Mouse (Mus musculus) embryonic facial prominence, embryonic 12.5 days (tissue): ENCODE data around the gene Alox5ap. TPM values are rescaled to one million over a fixed set of nuclear protein-coding genes. Genes with fewer than 3 reads are reported as not detected.

Experiments
- ATAC-seq: fragments of 200-750 bp; cut with Nextera tagmentation; 2 replicates; pipeline ENCODE4 v1.8.0; 2017; ENCODE audit not compliant: insufficient number of reproducible peaks, insufficient read depth, low FRiP score, low TSS enrichment
- H3K27ac ChIP-seq: fragments of 300-500 bp; sonication (generic); 2 replicates; pipeline ENCODE4 v1.5.1; 2016; ENCODE audit warnings: mild to moderate bottlenecking
- H3K27me3 ChIP-seq: fragments of 300-500 bp; sonication (generic); 2 replicates; pipeline ENCODE4 v1.6.1; 2016; ENCODE audit warnings: mild to moderate bottlenecking, moderate library complexity
- H3K36me3 ChIP-seq: fragments of 300-500 bp; sonication (generic); 2 replicates; pipeline ENCODE4 v1.6.1; 2016; ENCODE audit warnings: mild to moderate bottlenecking
- H3K4me1 ChIP-seq: fragments of 300-500 bp; sonication (generic); 2 replicates; pipeline ENCODE4 v1.6.1; 2016
- H3K4me2 ChIP-seq: fragments of 300-500 bp; sonication (generic); replicated peaks from 2 replicates; pipeline ENCODE4 v1.6.1; 2016; ENCODE audit warnings: mild to moderate bottlenecking, moderate library complexity
- H3K4me3 ChIP-seq: fragments of 300-500 bp; sonication (generic); 2 replicates; pipeline ENCODE4 v1.5.1; 2016; ENCODE audit warnings: mild to moderate bottlenecking
- H3K9ac ChIP-seq: fragments of 300-500 bp; sonication (generic); 2 replicates; pipeline ENCODE4 v1.6.1; 2016; ENCODE audit warnings: mild to moderate bottlenecking, moderate library complexity
- H3K9me3 ChIP-seq: fragments of 300-500 bp; sonication (generic); 2 replicates; pipeline ENCODE4 v1.6.1; 2016; ENCODE audit warnings: mild to moderate bottlenecking, moderate library complexity
- WGBS: fragments of 180-500 bp; shearing (Covaris S2); methylation state at CpG from one replicate; pipeline ENCODE4 v1.1.7; 2016; 5-methylcytosine and 5-hydroxymethylcytosine counted together
- polyA plus RNA-seq: library from polyadenylated mRNA; unstranded; fragments of >200 nt; fragmentation: Nextera tagmentation; extraction: Ambion mirVana; gene quantifications from 2 replicates; pipeline ENCODE4 v1.2.1, GENCODE M21; 2016

Alox5ap gene
- polyA plus RNA-seq, 1 experiment from 2014 or later = 8.5 TPM

GRCm38 (mm10) chr5:149320534-149321482, 56.2 kb downstream of the Alox5ap start:
- under 1% methylated on average over 15 of the region's 15 CpGs for WGBS
- no peak overlapping the region for H3K4me3 ChIP-seq
- H3K4me1 ChIP-seq = peaks cover 56% of the 10 kb centered on the region
- peak overlapping the region; percentile 36 for H3K4me2 ChIP-seq
- ATAC-seq = peak; percentile 91
- no peaks in the 10 kb centered on the region for H3K36me3 ChIP-seq
- no peaks in the 10 kb centered on the region for H3K27me3 ChIP-seq
- H3K9ac ChIP-seq = no peak overlapping the region; the same call in 1 of the 2 replicates
- H3K9me3 ChIP-seq = no peaks in the 10 kb centered on the region
- peak overlapping the region; percentile 98 for H3K27ac ChIP-seq

GRCm38 (mm10) chr5:149321909-149322841, 57.6 kb downstream of the Alox5ap start:
- ATAC-seq = no peak
- peak overlapping the region; percentile 98 for H3K27ac ChIP-seq
- H3K9ac ChIP-seq = 0 out of 2 replicates have a peak overlapping the region, but pooled peaks have one; percentile 17
- no peaks in the 10 kb centered on the region for H3K36me3 ChIP-seq
- H3K4me2 ChIP-seq = peak overlapping the region; percentile 11
- H3K27me3 ChIP-seq = no peaks in the 10 kb centered on the region
- H3K4me1 ChIP-seq = peaks cover 54% of the 10 kb centered on the region
- 26% methylated on average over 15 of the region's 15 CpGs for WGBS
- no peaks in the 10 kb centered on the region for H3K9me3 ChIP-seq
- H3K4me3 ChIP-seq = no peak overlapping the region

GRCm38 (mm10) chr5:149322938-149323553, 58.5 kb downstream of the Alox5ap start:
- Histone ChIP-seq H3K4me2 (0 out of 2 replicates have a peak overlapping the region, but pooled peaks have one; percentile 4), H3K27ac (peak overlapping the region; percentile 98), H3K27me3 (no peaks in the 10 kb centered on the region), H3K36me3 (no peaks in the 10 kb centered on the region), H3K4me3 (no peak overlapping the region), H3K4me1 (peaks cover 52% of the 10 kb centered on the region), H3K9me3 (no peaks in the 10 kb centered on the region), H3K9ac (no peak overlapping the region)
- ATAC-seq = no peak
- WGBS = 84% methylated on average over 9 of the region's 9 CpGs

GRCm38 (mm10) chr5:149324739-149325138, 60.2 kb downstream of the Alox5ap start:
- no peak overlapping the region for H3K4me2 ChIP-seq
- no peak overlapping the region for H3K4me3 ChIP-seq
- H3K9ac ChIP-seq = no peak overlapping the region
- H3K27me3 ChIP-seq = no peaks in the 10 kb centered on the region
- 82% methylated on average over 13 of the region's 13 CpGs for WGBS
- 0 out of 2 replicates have a peak overlapping the region, but pooled peaks have one; percentile 36 for H3K27ac ChIP-seq
- H3K4me1 ChIP-seq = peaks cover 55% of the 10 kb centered on the region
- H3K9me3 ChIP-seq = no peaks in the 10 kb centered on the region
- ATAC-seq = no peak
- H3K36me3 ChIP-seq = no peaks in the 10 kb centered on the region

GRCm38 (mm10) chr5:149329098-149329887, 64.7 kb downstream of the Alox5ap start:
- WGBS = 33% methylated on average over 12 of the region's 12 CpGs
- Histone ChIP-seq H3K4me2 (no peak overlapping the region), H3K36me3 (no peaks in the 10 kb centered on the region), H3K4me3 (no peak overlapping the region), H3K9me3 (no peaks in the 10 kb centered on the region), H3K9ac (no peak overlapping the region), H3K27ac (peak overlapping the region; percentile 42), H3K4me1 (peaks cover 42% of the 10 kb centered on the region), H3K27me3 (no peaks in the 10 kb centered on the region)
- no peak for ATAC-seq

GRCm38 (mm10) chr5:149330601-149331000, 66.0 kb downstream of the Alox5ap start:
- H3K9me3 ChIP-seq = no peaks in the 10 kb centered on the region
- H3K27me3 ChIP-seq = no peaks in the 10 kb centered on the region
- no peak overlapping the region for H3K4me2 ChIP-seq
- H3K9ac ChIP-seq = no peak overlapping the region
- H3K36me3 ChIP-seq = no peaks in the 10 kb centered on the region
- H3K4me1 ChIP-seq = peaks cover 39% of the 10 kb centered on the region
- H3K27ac ChIP-seq = peak overlapping the region; percentile 81
- no peak overlapping the region for H3K4me3 ChIP-seq
- WGBS = 24% methylated on average over 1 of the region's 1 CpGs
- no peak for ATAC-seq

- no peak for ATAC-seq
- Histone ChIP-seq H3K36me3 (no peaks in the 10 kb centered on the region), H3K4me2 (no peak overlapping the region), H3K9me3 (no peaks in the 10 kb centered on the region), H3K9ac (no peak overlapping the region), H3K27ac (peak overlapping the region; percentile 81), H3K4me3 (no peak overlapping the region), H3K4me1 (peaks cover 42% of the 10 kb centered on the region), H3K27me3 (no peaks in the 10 kb centered on the region)
- WGBS = 16% methylated on average over 10 of the region's 10 CpGs
These were observed 67.0 kb downstream of the Alox5ap start for GRCm38 (mm10) chr5:149331407-149332143.

GRCm38 (mm10) chr5:149332787-149333186, 68.2 kb downstream of the Alox5ap start:
- ATAC-seq = no peak
- H3K27me3 ChIP-seq = no peaks in the 10 kb centered on the region
- H3K9me3 ChIP-seq = no peaks in the 10 kb centered on the region
- H3K36me3 ChIP-seq = no peaks in the 10 kb centered on the region
- H3K9ac ChIP-seq = no peak overlapping the region
- H3K4me3 ChIP-seq = no peak overlapping the region
- peaks cover 43% of the 10 kb centered on the region for H3K4me1 ChIP-seq
- 94% methylated on average over 4 of the region's 4 CpGs for WGBS
- H3K27ac ChIP-seq = peak overlapping the region; percentile 81
- no peak overlapping the region for H3K4me2 ChIP-seq

GRCm38 (mm10) chr5:149333941-149334698, 69.6 kb downstream of the Alox5ap start:
- Histone ChIP-seq H3K9ac (no peak overlapping the region), H3K27me3 (no peaks in the 10 kb centered on the region), H3K9me3 (no peaks in the 10 kb centered on the region), H3K4me3 (no peak overlapping the region), H3K4me2 (no peak overlapping the region), H3K36me3 (no peaks in the 10 kb centered on the region), H3K27ac (no peak overlapping the region; the same call in 1 of the 2 replicates), H3K4me1 (peaks cover 51% of the 10 kb centered on the region)
- no peak for ATAC-seq
- WGBS = 84% methylated on average over 8 of the region's 8 CpGs

GRCm38 (mm10) chr5:149335009-149335408, 70.4 kb downstream of the Alox5ap start:
- ATAC-seq = no peak
- Histone ChIP-seq H3K9me3 (no peaks in the 10 kb centered on the region), H3K27me3 (no peaks in the 10 kb centered on the region), H3K9ac (no peak overlapping the region), H3K4me2 (no peak overlapping the region), H3K4me3 (no peak overlapping the region), H3K36me3 (no peaks in the 10 kb centered on the region), H3K4me1 (peaks cover 47% of the 10 kb centered on the region), H3K27ac (peak overlapping the region; percentile 8; the same call in 1 of the 2 replicates)
- 80% methylated on average over 12 of the region's 12 CpGs for WGBS
